Mouse (Mus musculus) heart, embryonic 14.5 days (tissue): ENCODE results near the gene Ksr1. TPM values are rescaled to one million over a fixed set of nuclear protein-coding genes. Genes with fewer than 3 reads are reported as not detected.

Experiments
- ATAC-seq: fragments of 200-750 bp; cut with Nextera tagmentation; 2 replicates; pipeline ENCODE4 v1.8.0; 2017; ENCODE audit warnings: low read depth, moderate TSS enrichment; ENCODE audit not compliant: insufficient number of reproducible peaks, insufficient read depth, low FRiP score
- H3K27ac ChIP-seq, 2 experiments: fragments of 200-500 bp in 1 of 2; fragments of 300-500 bp in 1 of 2; sonication (generic) in 1 of 2; replicated peaks in 1 of 2; 2 replicates each; pipeline ENCODE4 v1.5.1; 2012 to 2014; ENCODE audit warnings: low read depth in 2 of 2, low read length in 2 of 2, control low read depth in 1 of 2, mild to moderate bottlenecking in 1 of 2, mixed read lengths in 1 of 2; ENCODE audit not compliant: control insufficient read depth in 1 of 2, insufficient read depth in 1 of 2
- H3K27me3 ChIP-seq: fragments of 300-500 bp; sonication (generic); 2 replicates; pipeline ENCODE4 v1.6.1; 2014; ENCODE audit warnings: mild to moderate bottlenecking, low read length, control low read depth; ENCODE audit not compliant: control insufficient read depth, insufficient read depth
- H3K36me3 ChIP-seq: fragments of 300-500 bp; sonication (generic); 2 replicates; pipeline ENCODE4 v1.6.1; 2014; ENCODE audit warnings: mild to moderate bottlenecking, control low read depth, low read length, mixed read lengths; ENCODE audit not compliant: control insufficient read depth, insufficient read depth
- H3K4me1 ChIP-seq, 2 experiments: fragments of 200-500 bp in 1 of 2; fragments of 300-500 bp in 1 of 2; sonication (generic) in 1 of 2; 2 replicates each; pipeline ENCODE4 v1.6.1; 2012 to 2014; ENCODE audit warnings: low read length in 2 of 2, control low read depth in 1 of 2, mixed read lengths in 1 of 2; ENCODE audit not compliant: control insufficient read depth in 2 of 2, insufficient read depth in 2 of 2
- H3K4me2 ChIP-seq: fragments of 300-500 bp; sonication (generic); 2 replicates; pipeline ENCODE4 v1.6.1; 2014; ENCODE audit warnings: mild to moderate bottlenecking, low read length
- H3K4me3 ChIP-seq, 2 experiments: fragments of 200-500 bp in 1 of 2; fragments of 300-500 bp in 1 of 2; sonication (generic) in 1 of 2; 2 replicates each; pipeline ENCODE4 v1.5.1; 2012 to 2014; ENCODE audit warnings: low read length in 2 of 2, mild to moderate bottlenecking in 2 of 2, control low read depth in 1 of 2, low read depth in 1 of 2, moderate library complexity in 1 of 2; ENCODE audit not compliant: control insufficient read depth in 1 of 2, insufficient read depth in 1 of 2
- H3K9ac ChIP-seq: fragments of 300-500 bp; sonication (generic); 2 replicates; pipeline ENCODE4 v1.6.1; 2014; ENCODE audit warnings: mild to moderate bottlenecking, low read length
- H3K9me3 ChIP-seq: fragments of 300-500 bp; sonication (generic); 2 replicates; pipeline ENCODE4 v1.6.1; 2016; ENCODE audit warnings: low read length, control low read depth; ENCODE audit not compliant: control insufficient read depth
- WGBS: fragments of 180-500 bp; shearing (Covaris S2); extraction: QIAGEN DNeasy Blood & Tissue Kit; methylation state at CpG from one replicate; pipeline ENCODE4 v1.1.7; 2014; 5-methylcytosine and 5-hydroxymethylcytosine counted together
- polyA plus RNA-seq: library from polyadenylated mRNA; unstranded; fragments of >200 nt; fragmentation: Nextera tagmentation; extraction: Ambion mirVana; gene quantifications from 2 replicates; pipeline ENCODE4 v1.2.1, GENCODE M21; 2014

The Ksr1 gene
- polyA plus RNA-seq, 1 experiment from 2014 or later: 5.8 TPM

DNA sequence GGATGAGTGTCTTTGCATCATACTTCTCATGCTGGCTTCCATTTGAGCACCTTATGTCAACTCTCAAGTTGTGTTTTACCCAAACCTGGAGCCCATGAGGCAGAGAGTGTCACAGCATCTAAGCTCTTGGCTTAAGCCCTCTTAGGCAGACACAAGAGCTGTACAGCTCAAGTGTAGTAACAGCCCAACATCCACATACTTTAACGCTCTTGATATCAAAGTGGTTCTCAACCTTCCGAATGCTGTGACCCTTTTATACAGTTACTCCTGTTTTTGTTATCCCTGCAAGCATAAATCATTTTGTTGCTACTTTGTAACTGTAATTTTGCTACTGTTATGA, 80.0 kb downstream of the Ksr1 start:
- no peak overlapping the region for H3K4me3 ChIP-seq
- H3K27me3 ChIP-seq: no peaks in the 10 kb centered on the region
- peaks cover 49 to 68% of the 10 kb centered on the region in 2 experiments for H3K4me1 ChIP-seq
- peaks cover 2% of the 10 kb centered on the region; the same call in 1 of the 2 replicates for H3K36me3 ChIP-seq
- no peak overlapping the region for H3K4me2 ChIP-seq
- no peak for ATAC-seq
- H3K27ac ChIP-seq: peak overlapping the region; percentile 51 to 74
- no peak overlapping the region for H3K9ac ChIP-seq
- H3K9me3 ChIP-seq: no peaks in the 10 kb centered on the region
- 71% methylated on average over 2 of the region's 2 CpGs for WGBS

DNA sequence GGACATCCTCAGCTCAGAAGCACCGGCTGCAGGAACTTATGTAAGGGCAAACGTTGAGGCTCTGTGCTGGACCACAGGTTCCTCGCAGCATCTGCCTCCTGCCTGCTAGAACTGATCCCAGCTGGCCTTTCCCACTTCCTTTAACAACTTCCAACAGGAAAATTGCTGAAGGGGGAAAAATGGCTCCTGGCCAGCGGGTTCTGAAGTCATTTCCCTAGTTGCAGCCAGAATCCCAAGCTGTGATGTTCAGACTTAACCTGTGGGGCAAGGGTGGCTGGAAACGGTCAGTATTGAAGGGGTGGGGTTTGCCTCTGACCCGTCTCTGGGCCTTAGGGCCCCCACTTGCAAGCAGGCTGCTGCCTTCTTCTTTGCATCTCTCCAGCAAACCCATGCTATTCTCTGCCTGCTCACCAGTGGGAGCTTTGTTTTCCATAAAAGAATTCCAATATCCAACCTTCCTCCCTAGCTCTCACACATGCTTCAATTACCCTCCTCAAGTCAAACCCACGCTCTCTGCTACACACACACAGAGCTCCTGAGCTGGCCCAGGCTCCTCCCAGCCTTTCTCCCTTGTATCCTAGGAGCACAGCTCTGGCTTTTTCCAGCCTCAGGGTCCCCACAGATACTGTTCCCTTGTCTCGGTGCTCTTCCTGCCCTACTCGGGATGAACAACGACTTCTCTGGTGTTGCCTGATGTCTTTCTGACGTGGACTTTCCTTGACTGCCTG, 80.6 kb downstream of the Ksr1 start:
- Histone ChIP-seq H3K36me3 (no peaks in the 10 kb centered on the region), H3K4me1 (peaks cover 44 to 63% of the 10 kb centered on the region in 2 experiments), H3K27ac (peak overlapping the region; percentile 51 to 74), H3K4me3 (no peak overlapping the region), H3K9ac (0 out of 2 replicates have a peak overlapping the region, but pooled peaks have one; percentile 27), H3K27me3 (no peaks in the 10 kb centered on the region), H3K9me3 (no peaks in the 10 kb centered on the region), H3K4me2 (no peak overlapping the region)
- WGBS: 56% methylated on average over 11 of the region's 11 CpGs
- ATAC-seq: no peak

DNA sequence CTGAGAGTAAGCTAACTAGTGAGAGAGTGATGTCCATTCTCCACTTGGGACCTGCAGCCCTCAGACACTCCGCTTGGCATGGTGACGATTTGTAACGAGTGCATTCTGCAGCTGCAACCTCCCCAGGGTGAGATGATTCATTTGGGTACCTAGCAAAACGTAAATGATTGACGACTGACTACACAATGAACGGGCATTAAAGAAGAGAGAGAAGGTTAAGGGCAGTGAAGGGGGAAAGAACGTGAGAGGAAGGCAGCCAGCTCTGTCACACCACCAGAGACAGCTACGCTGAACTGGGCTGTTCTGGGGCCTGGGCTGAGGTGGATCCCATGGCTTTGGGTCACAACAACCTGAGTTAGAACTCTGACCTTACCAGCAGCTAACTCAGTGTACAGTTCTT, 81.9 kb downstream of the Ksr1 start:
- H3K9ac ChIP-seq: no peak overlapping the region
- H3K27ac ChIP-seq: peak overlapping the region in 1 of 2 experiments; percentile 74; a peak in 2 of 4 replicates
- H3K4me3 ChIP-seq: no peak overlapping the region
- WGBS: 71% methylated on average over 8 of the region's 8 CpGs
- H3K4me2 ChIP-seq: no peak overlapping the region
- no peaks in the 10 kb centered on the region for H3K9me3 ChIP-seq
- no peaks in the 10 kb centered on the region for H3K27me3 ChIP-seq
- H3K4me1 ChIP-seq: peaks cover 41 to 61% of the 10 kb centered on the region in 2 experiments
- ATAC-seq: no peak
- no peaks in the 10 kb centered on the region for H3K36me3 ChIP-seq

DNA sequence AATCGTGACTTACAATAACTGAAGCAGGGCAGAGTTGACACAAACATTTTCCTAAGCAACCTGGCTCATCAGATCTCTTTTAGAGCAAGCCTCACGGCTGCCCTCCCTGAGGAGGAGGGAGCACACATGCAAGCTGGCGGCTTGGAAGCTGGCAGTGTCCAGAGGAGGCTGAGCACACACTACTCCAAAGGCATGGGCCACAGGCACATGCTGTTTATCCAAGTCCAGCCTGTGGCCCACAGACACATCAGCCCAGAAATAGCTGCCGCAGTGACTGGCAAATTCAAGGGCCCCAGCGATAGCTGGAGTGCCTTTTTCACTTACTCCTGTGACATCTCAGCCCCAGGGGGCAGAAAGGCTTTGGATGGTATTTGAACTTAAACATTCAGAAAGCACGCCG, 82.6 kb downstream of the Ksr1 start:
- Histone ChIP-seq H3K4me1 (peaks cover 44 to 64% of the 10 kb centered on the region in 2 experiments), H3K36me3 (no peaks in the 10 kb centered on the region), H3K4me3 (no peak overlapping the region), H3K27ac (peak overlapping the region; percentile 51 to 74), H3K27me3 (no peaks in the 10 kb centered on the region), H3K9ac (peak overlapping the region; percentile 18; the same call in 1 of the 2 replicates), H3K4me2 (no peak overlapping the region), H3K9me3 (no peaks in the 10 kb centered on the region)
- ATAC-seq: peak; percentile 31; the same call in 1 of the 2 replicates
- 34% methylated on average over 7 of the region's 7 CpGs for WGBS

DNA sequence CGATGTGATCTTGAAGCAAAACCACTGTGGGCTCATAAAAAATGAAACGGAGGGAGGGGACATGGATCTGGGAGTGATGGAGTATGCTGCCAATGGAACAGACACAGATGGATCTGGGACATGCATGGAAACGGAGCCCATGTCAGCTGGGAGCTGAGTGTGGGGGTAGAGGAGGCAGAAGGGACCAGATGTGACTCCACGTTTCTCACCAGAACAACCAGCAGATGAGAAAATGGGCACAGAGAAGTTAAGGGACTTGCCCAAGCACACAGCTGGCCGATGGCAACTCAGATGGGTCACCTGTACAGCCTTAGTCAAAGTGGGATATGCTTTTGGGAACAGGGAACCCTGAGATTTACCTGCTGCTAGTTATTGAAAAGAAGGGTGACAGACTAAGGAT, 83.3 kb downstream of the Ksr1 start:
- ATAC-seq: no peak
- H3K4me3 ChIP-seq: no peak overlapping the region
- no peak overlapping the region for H3K4me2 ChIP-seq
- no peaks in the 10 kb centered on the region for H3K9me3 ChIP-seq
- H3K4me1 ChIP-seq: peaks cover 51 to 71% of the 10 kb centered on the region in 2 experiments
- H3K27ac ChIP-seq: peak overlapping the region in 1 of 2 experiments; percentile 74; a peak in 2 of 4 replicates
- H3K36me3 ChIP-seq: no peaks in the 10 kb centered on the region
- H3K27me3 ChIP-seq: no peaks in the 10 kb centered on the region
- WGBS: 88% methylated on average over 5 of the region's 5 CpGs
- H3K9ac ChIP-seq: no peak overlapping the region

DNA sequence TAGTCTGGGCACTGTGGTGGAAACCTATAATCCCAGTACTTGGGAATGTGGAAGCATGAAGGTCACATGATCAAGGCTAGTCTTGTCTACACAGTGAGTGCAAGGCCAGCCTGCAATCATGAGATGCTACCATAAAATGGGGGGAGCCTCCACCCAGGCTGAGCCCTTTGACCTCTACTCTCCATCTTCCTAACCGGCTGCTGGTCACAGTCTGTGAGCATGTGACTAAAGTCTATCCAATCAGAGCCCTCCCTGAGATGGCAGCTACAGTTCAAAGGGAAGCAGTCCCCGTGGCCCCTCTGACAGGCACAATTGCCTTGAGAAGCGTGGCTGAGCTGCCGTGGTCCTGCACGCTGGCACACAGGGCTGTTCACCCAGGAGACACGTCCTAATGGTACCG, 84.4 kb downstream of the Ksr1 start:
- H3K4me2 ChIP-seq: no peak overlapping the region
- 66% methylated on average over 7 of the region's 7 CpGs for WGBS
- H3K4me1 ChIP-seq: peaks cover 55 to 75% of the 10 kb centered on the region in 2 experiments
- no peaks in the 10 kb centered on the region for H3K36me3 ChIP-seq
- H3K27ac ChIP-seq: no peak overlapping the region
- H3K9ac ChIP-seq: no peak overlapping the region
- H3K9me3 ChIP-seq: no peaks in the 10 kb centered on the region
- H3K27me3 ChIP-seq: no peaks in the 10 kb centered on the region
- no peak overlapping the region for H3K4me3 ChIP-seq
- ATAC-seq: no peak

DNA sequence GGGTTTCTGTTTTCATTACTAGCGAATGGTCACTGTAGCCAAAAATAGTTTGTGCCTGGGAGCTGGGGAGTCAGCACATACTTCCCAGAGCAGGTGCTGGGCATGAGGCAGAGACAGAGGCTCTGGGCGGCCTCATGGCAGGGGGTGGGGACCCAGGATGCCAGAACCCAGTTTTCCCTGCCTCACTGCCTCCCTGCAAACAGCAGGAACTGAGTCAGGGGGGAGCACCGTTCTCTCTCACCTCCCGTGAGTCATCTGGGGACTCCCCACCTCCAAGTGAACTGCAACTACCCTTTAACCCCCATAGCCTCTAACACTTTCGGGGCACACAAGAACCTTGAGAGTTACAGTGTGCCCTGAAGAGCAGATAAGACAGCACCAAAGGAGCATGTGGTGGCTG, 86.4 kb downstream of the Ksr1 start:
- WGBS: 13% methylated on average over 5 of the region's 5 CpGs
- Histone ChIP-seq H3K4me3 (no peak overlapping the region), H3K36me3 (no peaks in the 10 kb centered on the region), H3K4me1 (peaks cover 52 to 71% of the 10 kb centered on the region in 2 experiments), H3K9me3 (no peaks in the 10 kb centered on the region), H3K27ac (peak overlapping the region; percentile 71 to 91), H3K4me2 (peak overlapping the region; percentile 54), H3K9ac (peak overlapping the region; percentile 57), H3K27me3 (no peaks in the 10 kb centered on the region)
- peak; percentile 49 for ATAC-seq
